Mouse (Mus musculus): ENCODE results near the gene Ptprd. TPM values are rescaled to one million over a fixed set of nuclear protein-coding genes. Genes with fewer than 3 reads are reported as not detected.

The Ptprd gene
- polyA plus RNA-seq, 1 experiment from 2014 or later: 13.8 TPM

DNA sequence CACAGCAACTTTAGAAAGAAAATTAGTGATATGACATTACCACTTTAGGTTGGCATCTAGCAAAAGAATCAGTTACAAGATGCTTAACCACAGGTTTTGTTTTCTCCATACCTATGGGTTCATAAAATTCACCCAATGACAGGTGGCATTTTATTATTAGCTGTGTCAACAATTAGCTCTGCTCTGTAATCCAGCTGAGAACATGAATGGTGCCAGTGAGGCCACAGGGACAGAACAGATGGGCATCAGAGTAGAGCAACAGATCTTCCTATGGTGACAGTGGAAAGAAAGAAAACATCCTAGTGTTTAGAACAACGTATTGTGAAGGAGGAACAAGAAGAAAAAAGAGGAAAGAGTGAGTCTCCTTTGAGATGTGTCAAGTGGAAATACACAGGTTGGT lies 973.6 kb downstream of the Ptprd start:
- Histone ChIP-seq H3K36me3 (ENCODE audit: control insufficient read depth, insufficient read depth) (no peaks in the 10 kb centered on the region), H3K4me3 (ENCODE audit: low read depth, low read length) (no peak overlapping the region), H3K4me1 (replicated peaks; ENCODE audit: control insufficient read depth, insufficient read depth, low read length) (no peaks in the 10 kb centered on the region), H3K27me3 (replicated peaks; ENCODE audit: control insufficient read depth, insufficient read depth, low read length) (no peaks in the 10 kb centered on the region), H3K9ac (ENCODE audit: low read depth, low read length) (no peak overlapping the region), H3K4me2 (replicated peaks; ENCODE audit: low read depth) (no peak overlapping the region), H3K9me3 (ENCODE audit: control insufficient read depth) (no peaks in the 10 kb centered on the region), H3K27ac (ENCODE audit: low read depth, low read length) (no peak overlapping the region)
- ATAC-seq: no peak
- 75% methylated on average over 1 of the region's 1 CpGs for WGBS
- TF ChIP-seq CTCF (IDR thresholded peaks at IDR 0.05; ENCODE audit: low read depth): no peak

GRCm38 (mm10) chr4:77233243-77233642 lies 978.5 kb downstream of the Ptprd start:
- no peaks in the 10 kb centered on the region for H3K36me3 ChIP-seq (ENCODE audit: control insufficient read depth, insufficient read depth)
- no peak overlapping the region for H3K9ac ChIP-seq (ENCODE audit: low read depth, low read length)
- no peaks in the 10 kb centered on the region for H3K27me3 ChIP-seq (replicated peaks; ENCODE audit: control insufficient read depth, insufficient read depth, low read length)
- no peaks in the 10 kb centered on the region for H3K9me3 ChIP-seq (ENCODE audit: control insufficient read depth)
- no peaks in the 10 kb centered on the region for H3K4me1 ChIP-seq (replicated peaks; ENCODE audit: control insufficient read depth, insufficient read depth, low read length)
- no peak for TF ChIP-seq CTCF (IDR thresholded peaks at IDR 0.05; ENCODE audit: low read depth)
- H3K4me3 ChIP-seq (ENCODE audit: low read depth, low read length): no peak overlapping the region
- H3K27ac ChIP-seq (ENCODE audit: low read depth, low read length): no peak overlapping the region
- ATAC-seq: no peak
- no peak overlapping the region for H3K4me2 ChIP-seq (replicated peaks; ENCODE audit: low read depth)
- WGBS: 76% methylated on average over 2 of the region's 2 CpGs

- no peak for TF ChIP-seq CTCF (IDR thresholded peaks at IDR 0.05; ENCODE audit: low read depth)
- no peak for ATAC-seq
- Histone ChIP-seq H3K9me3 (ENCODE audit: control insufficient read depth) (no peaks in the 10 kb centered on the region), H3K27ac (ENCODE audit: low read depth, low read length) (no peak overlapping the region), H3K36me3 (ENCODE audit: control insufficient read depth, insufficient read depth) (no peaks in the 10 kb centered on the region), H3K4me1 (replicated peaks; ENCODE audit: control insufficient read depth, insufficient read depth, low read length) (no peaks in the 10 kb centered on the region), H3K4me3 (ENCODE audit: low read depth, low read length) (no peak overlapping the region), H3K9ac (ENCODE audit: low read depth, low read length) (no peak overlapping the region), H3K4me2 (replicated peaks; ENCODE audit: low read depth) (no peak overlapping the region), H3K27me3 (replicated peaks; ENCODE audit: control insufficient read depth, insufficient read depth, low read length) (no peaks in the 10 kb centered on the region)
- WGBS: 76% methylated on average over 8 of the region's 8 CpGs
Measured at GRCm38 (mm10) chr4:77168866-77169265, 1042.9 kb downstream of the Ptprd start.

DNA sequence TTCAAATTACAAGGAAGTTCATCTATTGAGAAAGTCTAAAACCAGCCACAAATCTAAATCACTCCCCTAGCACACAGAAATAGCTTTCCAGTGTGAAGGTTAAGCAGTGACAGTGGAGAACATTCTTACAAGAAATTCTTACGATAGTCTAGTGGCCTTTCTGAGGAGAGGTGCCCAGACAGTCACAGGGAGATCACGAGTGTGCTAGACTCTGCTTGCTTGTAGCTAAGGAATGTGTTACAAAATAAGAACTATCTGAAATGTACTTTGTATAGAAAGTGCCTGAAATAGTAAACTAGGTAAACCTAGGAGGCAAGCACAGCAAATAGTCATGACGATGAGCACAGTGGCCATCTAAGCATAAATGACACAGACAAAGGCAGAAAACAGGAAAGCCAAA lies 1054.2 kb downstream of the Ptprd start:
- no peak for ATAC-seq
- no peaks in the 10 kb centered on the region for H3K4me1 ChIP-seq (replicated peaks; ENCODE audit: control insufficient read depth, insufficient read depth, low read length)
- 78% methylated on average over 3 of the region's 3 CpGs for WGBS
- no peak overlapping the region for H3K9ac ChIP-seq (ENCODE audit: low read depth, low read length)
- H3K27me3 ChIP-seq (replicated peaks; ENCODE audit: control insufficient read depth, insufficient read depth, low read length): no peaks in the 10 kb centered on the region
- H3K9me3 ChIP-seq (ENCODE audit: control insufficient read depth): no peaks in the 10 kb centered on the region
- TF ChIP-seq CTCF (IDR thresholded peaks at IDR 0.05; ENCODE audit: low read depth): no peak
- H3K27ac ChIP-seq (ENCODE audit: low read depth, low read length): no peak overlapping the region
- H3K4me2 ChIP-seq (replicated peaks; ENCODE audit: low read depth): no peak overlapping the region
- no peaks in the 10 kb centered on the region for H3K36me3 ChIP-seq (ENCODE audit: control insufficient read depth, insufficient read depth)
- H3K4me3 ChIP-seq (ENCODE audit: low read depth, low read length): no peak overlapping the region

DNA sequence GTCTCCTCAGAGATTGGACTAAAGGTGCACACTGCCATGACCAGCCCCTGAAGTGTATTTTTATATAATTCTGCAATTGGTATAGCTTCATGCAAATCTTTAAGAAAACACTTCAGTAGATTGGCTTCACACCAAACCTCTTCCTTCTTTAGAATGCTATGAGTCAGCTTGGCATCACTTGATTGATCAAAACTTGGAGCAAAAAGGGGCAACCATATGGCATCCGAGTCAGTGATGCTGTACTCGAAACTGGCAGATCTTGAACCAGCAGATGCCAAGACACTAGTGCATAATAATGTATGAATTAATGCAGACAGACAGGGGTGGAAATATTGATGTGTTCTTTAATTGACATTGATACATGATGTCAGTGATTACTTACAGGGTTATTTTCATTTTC lies 1056.2 kb downstream of the Ptprd start:
- no peak overlapping the region for H3K4me2 ChIP-seq (replicated peaks; ENCODE audit: low read depth)
- H3K9ac ChIP-seq (ENCODE audit: low read depth, low read length): no peak overlapping the region
- no peak overlapping the region for H3K27ac ChIP-seq (ENCODE audit: low read depth, low read length)
- no peaks in the 10 kb centered on the region for H3K27me3 ChIP-seq (replicated peaks; ENCODE audit: control insufficient read depth, insufficient read depth, low read length)
- no peak for ATAC-seq
- H3K9me3 ChIP-seq (ENCODE audit: control insufficient read depth): no peaks in the 10 kb centered on the region
- no peak overlapping the region for H3K4me3 ChIP-seq (ENCODE audit: low read depth, low read length)
- no peak for TF ChIP-seq CTCF (IDR thresholded peaks at IDR 0.05; ENCODE audit: low read depth)
- no peaks in the 10 kb centered on the region for H3K36me3 ChIP-seq (ENCODE audit: control insufficient read depth, insufficient read depth)
- 81% methylated on average over 2 of the region's 2 CpGs for WGBS
- H3K4me1 ChIP-seq (replicated peaks; ENCODE audit: control insufficient read depth, insufficient read depth, low read length): no peaks in the 10 kb centered on the region

- no peak for TF ChIP-seq CTCF (IDR thresholded peaks at IDR 0.05; ENCODE audit: low read depth)
- no peak for ATAC-seq
- Histone ChIP-seq H3K9me3 (ENCODE audit: control insufficient read depth) (no peaks in the 10 kb centered on the region), H3K36me3 (ENCODE audit: control insufficient read depth, insufficient read depth) (no peaks in the 10 kb centered on the region), H3K27ac (ENCODE audit: low read depth, low read length) (no peak overlapping the region), H3K27me3 (replicated peaks; ENCODE audit: control insufficient read depth, insufficient read depth, low read length) (no peaks in the 10 kb centered on the region), H3K4me3 (ENCODE audit: low read depth, low read length) (no peak overlapping the region), H3K4me2 (replicated peaks; ENCODE audit: low read depth) (no peak overlapping the region), H3K9ac (ENCODE audit: low read depth, low read length) (no peak overlapping the region), H3K4me1 (replicated peaks; ENCODE audit: control insufficient read depth, insufficient read depth, low read length) (no peaks in the 10 kb centered on the region)
- 98% methylated on average over 1 of the region's 1 CpGs for WGBS
Measured at GRCm38 (mm10) chr4:77155037-77155436, 1056.7 kb downstream of the Ptprd start.

- Histone ChIP-seq H3K36me3 (ENCODE audit: control insufficient read depth, insufficient read depth) (no peaks in the 10 kb centered on the region), H3K9ac (ENCODE audit: low read depth, low read length) (no peak overlapping the region), H3K27me3 (replicated peaks; ENCODE audit: control insufficient read depth, insufficient read depth, low read length) (no peaks in the 10 kb centered on the region), H3K4me3 (ENCODE audit: low read depth, low read length) (no peak overlapping the region), H3K27ac (ENCODE audit: low read depth, low read length) (no peak overlapping the region), H3K9me3 (ENCODE audit: control insufficient read depth) (no peaks in the 10 kb centered on the region), H3K4me1 (replicated peaks; ENCODE audit: control insufficient read depth, insufficient read depth, low read length) (no peaks in the 10 kb centered on the region), H3K4me2 (replicated peaks; ENCODE audit: low read depth) (no peak overlapping the region)
- TF ChIP-seq CTCF (IDR thresholded peaks at IDR 0.05; ENCODE audit: low read depth): no peak
- WGBS: 75% methylated on average over 2 of the region's 2 CpGs
- no peak for ATAC-seq
Measured at GRCm38 (mm10) chr4:77124852-77125251, 1086.9 kb downstream of the Ptprd start.
